ENCODE assay signal across 26 mouse cellular contexts in the genomic region with DNA sequence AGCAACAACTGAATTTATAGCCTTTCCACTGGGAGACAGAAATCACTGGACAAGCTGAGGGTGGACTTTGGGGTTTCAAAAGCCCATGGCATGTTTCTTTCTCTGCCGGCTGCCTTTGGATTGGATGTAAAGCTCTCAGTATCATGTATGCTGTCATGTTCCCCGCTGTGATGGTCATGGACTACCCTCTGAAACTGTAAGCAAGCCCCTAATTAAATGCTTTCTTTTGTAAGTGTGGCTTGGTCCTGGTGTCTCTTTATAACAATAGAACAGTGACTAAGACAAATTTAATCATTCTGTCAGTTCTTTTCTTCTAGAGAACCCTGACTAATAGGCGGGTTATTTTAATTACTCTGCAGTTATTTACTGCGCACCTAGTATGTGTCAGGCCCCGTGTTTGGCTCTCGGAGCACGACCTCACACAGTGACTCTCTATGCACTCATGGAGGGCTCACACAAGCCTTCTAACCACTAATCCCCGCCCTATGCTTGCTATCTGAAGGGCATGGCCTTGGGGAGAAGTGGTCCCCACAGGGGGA. TPM values are rescaled to one million over a fixed set of nuclear protein-coding genes. Genes with fewer than 3 reads are reported as not detected.
A peak's percentile ranks its signal among the peaks of the same experiment; 100 is the strongest.
DNase-seq lines count a peak whose midpoint lies in the region; ATAC-seq lines count a peak whose summit lies in the region.
"Had no signal": no experiment of that assay in that cellular context is flagged by ENCODE, and none has a peak within 500 bp of the region (broad histone marks: within the 10 kb centered on the region; RNA-seq: fewer than 3 reads in every experiment).

No protein-coding gene starts in this region.

- 0 out of 2 replicates have a peak, but pooled peaks have one; percentile 23 for ATAC-seq in hindbrain, embryonic 12.5 days (ENCODE audit: low FRiP score)
- no peak for ATAC-seq in hindbrain, embryonic 16.5 days
- ATAC-seq: CD4-positive, CD25-positive, alpha-beta regulatory T cell, adult 4 months; forebrain, embryonic 13.5 days; forebrain, embryonic 16.5 days had no signal

- no peak overlapping the region for H3K4me2 ChIP-seq in hindbrain, embryonic 12.5 days (replicated peaks)
- no peak overlapping the region for H3K4me2 ChIP-seq in hindbrain, embryonic 16.5 days (ENCODE audit: low read length)
- H3K4me2 ChIP-seq: forebrain, embryonic 13.5 days; heart, embryonic 13.5 days; hindbrain, embryonic 14.5 days had no signal

- H3K27me3 ChIP-seq in hindbrain, embryonic 12.5 days = peaks cover 84% of the 10 kb centered on the region
- H3K27me3 ChIP-seq in hindbrain, embryonic 16.5 days (replicated peaks; ENCODE audit: control insufficient read depth, insufficient read depth, low read length) = peaks cover 16% of the 10 kb centered on the region
- H3K27me3 ChIP-seq: forebrain, embryonic 13.5 days had no signal

- no peaks in the 10 kb centered on the region for H3K36me3 ChIP-seq in hindbrain, embryonic 12.5 days
- H3K36me3 ChIP-seq in hindbrain, embryonic 16.5 days (ENCODE audit: control insufficient read depth, insufficient read depth, low read length) = no peaks in the 10 kb centered on the region
- H3K36me3 ChIP-seq: forebrain, embryonic 10.5 days; heart, embryonic 10.5 days; heart, embryonic 13.5 days had no signal

- H3K4me1 ChIP-seq in hindbrain, embryonic 12.5 days = no peaks in the 10 kb centered on the region
- H3K4me1 ChIP-seq in hindbrain, embryonic 16.5 days (ENCODE audit: control insufficient read depth, insufficient read depth, low read depth, low read length) = no peaks in the 10 kb centered on the region
- H3K4me1 ChIP-seq: forebrain, embryonic 10.5 days; heart, embryonic 10.5 days; heart, embryonic 13.5 days had no signal

- WGBS in hindbrain, embryonic 12.5 days = 51% methylated on average over 8 of the region's 8 CpGs
- 28% methylated on average over 8 of the region's 8 CpGs for WGBS in hindbrain, embryonic 16.5 days

- no peaks in the 10 kb centered on the region for H3K9me3 ChIP-seq in hindbrain, embryonic 12.5 days (replicated peaks)
- no peaks in the 10 kb centered on the region for H3K9me3 ChIP-seq in hindbrain, embryonic 16.5 days (ENCODE audit: control insufficient read depth, low read length)
- H3K9me3 ChIP-seq: forebrain, embryonic 10.5 days; forebrain, embryonic 13.5 days; heart, embryonic 10.5 days; heart, embryonic 13.5 days had no signal

- peak; percentile 73 for DNase-seq in Muller cell, postnatal 12 days (ENCODE audit: inconsistent ontology term)
- DNase-seq in mesoderm, embryonic 11.5 days (ENCODE audit: low read depth, low spot score) = peak; percentile 38
- no peak for DNase-seq in yolk sac, embryonic 10.5 days (ENCODE audit: low spot score)
- DNase-seq in spleen, postnatal 10 days (ENCODE audit: low spot score in 2 of 2) = no peak
- DNase-seq: adrenal gland, postnatal 14 days; cerebellum, adult 11 months; cerebellum, adult 2 months; cerebellum, adult 9-11 months; cerebellum, postnatal 25 days; gastrocnemius, postnatal 10 days; gastrocnemius, postnatal 36 days; heart, adult 2 months; heart, postnatal 14 days; heart, postnatal 4 days had no signal

- no peak overlapping the region for H3K9ac ChIP-seq in hindbrain, embryonic 12.5 days
- no peak overlapping the region for H3K9ac ChIP-seq in hindbrain, embryonic 16.5 days (ENCODE audit: low read depth, low read length)
- H3K9ac ChIP-seq: forebrain, embryonic 13.5 days; heart, embryonic 13.5 days; hindbrain, embryonic 14.5 days had no signal

- H3K27ac ChIP-seq in hindbrain, embryonic 12.5 days = no peak overlapping the region
- no peak overlapping the region for H3K27ac ChIP-seq in hindbrain, embryonic 16.5 days (ENCODE audit: low read depth, low read length)
- H3K27ac ChIP-seq: forebrain, embryonic 10.5 days; forebrain, embryonic 13.5 days; heart, adult 2 months; heart, embryonic 10.5 days; heart, embryonic 13.5 days; hindbrain, embryonic 14.5 days had no signal

- H3K4me3 ChIP-seq in hindbrain, embryonic 12.5 days = no peak overlapping the region
- H3K4me3 ChIP-seq in hindbrain, embryonic 16.5 days (ENCODE audit: low read length) = no peak overlapping the region
- H3K4me3 ChIP-seq: forebrain, embryonic 10.5 days; forebrain, embryonic 13.5 days; heart, adult 2 months; heart, embryonic 10.5 days; heart, embryonic 13.5 days had no signal

RNA-seq across cellular contexts. Expression of gene Inmt, which starts 11.7 kb away (rescaled TPM):
- 0.29 TPM in 1 of 2 replicates, not detected in the other for polyA plus RNA-seq in hindbrain, embryonic 12.5 days (2016; fragmentation: Nextera tagmentation; extraction: Ambion mirVana)
- polyA plus RNA-seq in hindbrain, embryonic 16.5 days (2015; fragmentation: Nextera tagmentation; extraction: Ambion mirVana) = not detected in 2 replicates
- polyA plus RNA-seq: C2C12; CD4-positive, CD25-positive, alpha-beta regulatory T cell, adult 4 months; forebrain, embryonic 13.5 days; forebrain, embryonic 16.5 days; heart, embryonic 16.5 days; hindbrain, embryonic 14.5 days had no signal

RNA-seq across cellular contexts. Expression of gene Crhr2, which starts 30.3 kb away (rescaled TPM):
- polyA plus RNA-seq in hindbrain, embryonic 12.5 days (2016; fragmentation: Nextera tagmentation; extraction: Ambion mirVana) = 0.40 and 0.50 TPM in 2 replicates
- polyA plus RNA-seq in hindbrain, embryonic 16.5 days (2015; fragmentation: Nextera tagmentation; extraction: Ambion mirVana) = 1.4 and 1.7 TPM in 2 replicates
- polyA plus RNA-seq: CD4-positive, CD25-positive, alpha-beta regulatory T cell, adult 4 months; embryonic facial prominence, embryonic 11.5 days had no signal

RNA-seq across cellular contexts. Expression of gene Mindy4, which starts 40.1 kb away (rescaled TPM):
- polyA plus RNA-seq in hindbrain, embryonic 12.5 days (2016; fragmentation: Nextera tagmentation; extraction: Ambion mirVana) = 11.2 and 13.9 TPM in 2 replicates
- polyA plus RNA-seq in hindbrain, embryonic 16.5 days (2015; fragmentation: Nextera tagmentation; extraction: Ambion mirVana) = 13.0 and 13.5 TPM in 2 replicates

Comparison
In these comparisons a context has a peak if more than half of its experiments do, and no peak if none do; other contexts are left out.
1. DNase-seq: peak in Muller cell, postnatal 12 days (single experiment) and mesoderm, embryonic 11.5 days (single experiment); none in yolk sac, embryonic 10.5 days (single experiment) and spleen, postnatal 10 days (0 of 2).